ENCODE assay signal across 10 mouse cellular contexts in genomic region chr13:18949626-18950200, GRCm38 (mm10). TPM values are rescaled to one million over a fixed set of nuclear protein-coding genes. Genes with fewer than 3 reads are reported as not detected.
DNase-seq lines count a peak whose midpoint lies in the region; ATAC-seq and TF ChIP-seq lines count a peak whose summit lies in the region.
"Had no signal": no experiment of that assay in that cellular context is flagged by ENCODE, and none has a peak within 500 bp of the region (broad histone marks: within the 10 kb centered on the region; RNA-seq: fewer than 3 reads in every experiment).

No protein-coding gene starts in this region.

- no peak overlapping the region for H3K27ac ChIP-seq in intestine, embryonic 14.5 days (ENCODE audit: low read depth)
- no peak overlapping the region for H3K27ac ChIP-seq in intestine, postnatal 0 days (ENCODE audit: low read depth, low read length)
- 0 out of 2 replicates have a peak overlapping the region, but pooled peaks have one; percentile 18 for H3K27ac ChIP-seq in midbrain, postnatal 0 days (ENCODE audit: low read depth, low read length)
- H3K27ac ChIP-seq: heart, adult 2 months; liver, embryonic 13.5 days had no signal

- no peak overlapping the region for H3K4me3 ChIP-seq in intestine, embryonic 14.5 days (ENCODE audit: low read depth, low read length)
- no peak overlapping the region for H3K4me3 ChIP-seq in intestine, postnatal 0 days (ENCODE audit: low read depth, low read length)
- peak overlapping the region; percentile 93 for H3K4me3 ChIP-seq in midbrain, postnatal 0 days (ENCODE audit: low read depth, low read length)
- H3K4me3 ChIP-seq: heart, adult 2 months; liver, embryonic 13.5 days had no signal

- H3K36me3 ChIP-seq in intestine, embryonic 14.5 days (ENCODE audit: control insufficient read depth, insufficient read depth, low read length): no peaks in the 10 kb centered on the region
- no peaks in the 10 kb centered on the region for H3K36me3 ChIP-seq in intestine, postnatal 0 days (ENCODE audit: control insufficient read depth, insufficient read depth)
- no peaks in the 10 kb centered on the region for H3K36me3 ChIP-seq in midbrain, postnatal 0 days (ENCODE audit: insufficient read depth, low read length)
- H3K36me3 ChIP-seq: liver, embryonic 13.5 days had no signal

- WGBS in intestine, embryonic 14.5 days: 27% methylated on average over 11 of the region's 11 CpGs
- WGBS in intestine, postnatal 0 days: 38% methylated on average over 11 of the region's 11 CpGs
- 53% methylated on average over 11 of the region's 11 CpGs for WGBS in midbrain, postnatal 0 days

- H3K4me2 ChIP-seq in intestine, embryonic 14.5 days (ENCODE audit: low read length): peak overlapping the region; percentile 95; the same call in 1 of the 2 replicates
- H3K4me2 ChIP-seq in intestine, postnatal 0 days (replicated peaks; ENCODE audit: low read depth): no peak overlapping the region
- H3K4me2 ChIP-seq in midbrain, postnatal 0 days (ENCODE audit: low read depth, low read length, poor library complexity, severe bottlenecking): peak overlapping the region; percentile 65

- no peak for ATAC-seq in intestine, embryonic 14.5 days (replicated peaks; ENCODE audit: low FRiP score, low TSS enrichment, low read depth)
- ATAC-seq in intestine, postnatal 0 days: no peak
- ATAC-seq in midbrain, postnatal 0 days (ENCODE audit: low FRiP score): no peak

- H3K4me1 ChIP-seq in intestine, embryonic 14.5 days (replicated peaks; ENCODE audit: control insufficient read depth, insufficient read depth, low read length): peaks cover 10% of the 10 kb centered on the region; the same call in 1 of the 2 replicates
- H3K4me1 ChIP-seq in intestine, postnatal 0 days (replicated peaks; ENCODE audit: control insufficient read depth, insufficient read depth, low read length): no peaks in the 10 kb centered on the region
- peaks cover 10% of the 10 kb centered on the region for H3K4me1 ChIP-seq in midbrain, postnatal 0 days (ENCODE audit: insufficient read depth, low read length)

- TF ChIP-seq CTCF in intestine, postnatal 0 days (IDR thresholded peaks at IDR 0.05; ENCODE audit: low read depth): no peak
- no peak for TF ChIP-seq CTCF in midbrain, postnatal 0 days (IDR thresholded peaks at IDR 0.05)

- no peak overlapping the region for H3K9ac ChIP-seq in intestine, embryonic 14.5 days (ENCODE audit: low read length)
- no peak overlapping the region for H3K9ac ChIP-seq in intestine, postnatal 0 days (ENCODE audit: low read depth, low read length)
- H3K9ac ChIP-seq in midbrain, postnatal 0 days (replicated peaks; ENCODE audit: low read length, poor library complexity, severe bottlenecking): peak overlapping the region; percentile 91; the same call in 1 of the 2 replicates
- H3K9ac ChIP-seq: liver, embryonic 13.5 days had no signal

- DNase-seq in intestine, embryonic 14.5 days (ENCODE audit: low spot score): peak; percentile 51
- DNase-seq in cerebellum, postnatal 10 days: peak; percentile 71 to 74
- peak; percentile 23 for DNase-seq in kidney, adult 18-20 months
- peak; percentile 15 for DNase-seq in midbrain, postnatal 0 days (ENCODE audit: low spot score)
- no peak for DNase-seq in thymus, postnatal 0 days (ENCODE audit: low spot score)
- no peak for DNase-seq in urinary bladder, postnatal 4 days (ENCODE audit: low spot score in 2 of 2)
- DNase-seq in ovary, adult 18-20 months (ENCODE audit: low spot score): no peak
- DNase-seq: heart, adult 2 months; liver, embryonic 13.5 days had no signal

- no peaks in the 10 kb centered on the region for H3K9me3 ChIP-seq in intestine, embryonic 14.5 days (ENCODE audit: control insufficient read depth, low read length)
- H3K9me3 ChIP-seq in intestine, postnatal 0 days (ENCODE audit: control insufficient read depth): no peaks in the 10 kb centered on the region
- H3K9me3 ChIP-seq in midbrain, postnatal 0 days (ENCODE audit: low read length): no peaks in the 10 kb centered on the region
- H3K9me3 ChIP-seq: liver, embryonic 13.5 days had no signal

- H3K27me3 ChIP-seq in intestine, embryonic 14.5 days (replicated peaks; ENCODE audit: control insufficient read depth, insufficient read depth, low read length): no peaks in the 10 kb centered on the region
- peaks cover 11% of the 10 kb centered on the region for H3K27me3 ChIP-seq in intestine, postnatal 0 days (replicated peaks; ENCODE audit: control insufficient read depth, insufficient read depth, low read length)
- H3K27me3 ChIP-seq in midbrain, postnatal 0 days (ENCODE audit: insufficient read depth, low read length): no peaks in the 10 kb centered on the region

RNA-seq across cellular contexts. Expression of gene Amph, which starts 1.7 kb away (rescaled TPM):
- polyA plus RNA-seq in intestine, embryonic 14.5 days (2014; fragmentation: Nextera tagmentation; extraction: Ambion mirVana): 3.3 and 4.1 TPM in 2 replicates
- polyA plus RNA-seq in intestine, postnatal 0 days (2015; fragmentation: Nextera tagmentation; extraction: Ambion mirVana): 0.97 and 1.5 TPM in 2 replicates
- 110 TPM in 2 replicates for total RNA-seq in midbrain, postnatal 0 days (2014; rRNA removed)
- 63.8 and 65.2 TPM in 2 replicates for polyA plus RNA-seq in midbrain, postnatal 0 days (2015; fragmentation: Nextera tagmentation; extraction: Ambion mirVana)
- polyA plus RNA-seq in thymus, postnatal 0 days (2015; fragmentation: Nextera tagmentation; extraction: Ambion mirVana): 0.34 and 0.41 TPM in 2 replicates

Comparison
In these comparisons a context has a peak if more than half of its experiments do, and no peak if none do; other contexts are left out.
1. DNase-seq: peak in intestine, embryonic 14.5 days (single experiment), cerebellum, postnatal 10 days (2 of 2), kidney, adult 18-20 months (single experiment) and midbrain, postnatal 0 days (single experiment); none in thymus, postnatal 0 days (single experiment), urinary bladder, postnatal 4 days (0 of 2) and ovary, adult 18-20 months (single experiment).
2. RNA of gene Amph, which starts 1.7 kb away (polyA plus RNA-seq): 63.8 to 65.2 TPM in midbrain, postnatal 0 days; 3.3 to 4.1 TPM in intestine, embryonic 14.5 days, 0.97 to 1.5 TPM in intestine, postnatal 0 days and 0.34 to 0.41 TPM in thymus, postnatal 0 days; every median in the first group is over 10 times any median in the second.